Mouse (Mus musculus) liver (tissue): ENCODE data around the gene Cand2.

Source experiments
- DNase-seq: peaks from one replicate; pipeline ENCODE4 v3.0.0-alpha.2; 2020; ENCODE audit warnings: mixed read lengths

Cand2 gene

GRCm38 (mm10) chr6:115774501-115774921 is at the start of gene Cand2:
TSS of gene Cand2 (plus strand) at chr6:115774538.
- DNase-seq = peak; percentile 74

- peak; percentile 77 for DNase-seq
Measured at GRCm38 (mm10) chr6:115727108-115727507, 47.2 kb upstream of the Cand2 start.

- no peak for DNase-seq
Measured at GRCm38 (mm10) chr6:115727570-115727969, 46.8 kb upstream of the Cand2 start.

- DNase-seq = no peak
Measured at GRCm38 (mm10) chr6:115730560-115731342, 43.6 kb upstream of the Cand2 start.

- no peak for DNase-seq
Measured at GRCm38 (mm10) chr6:115732341-115732928, 41.9 kb upstream of the Cand2 start.

- DNase-seq = peak; percentile 49
Measured at GRCm38 (mm10) chr6:115734909-115735308, 39.4 kb upstream of the Cand2 start.

GRCm38 (mm10) chr6:115739056-115739455 is 35.3 kb upstream of the Cand2 start:
- DNase-seq = no peak

- DNase-seq = peak; percentile 86
Measured at GRCm38 (mm10) chr6:115743569-115743968, 30.8 kb upstream of the Cand2 start.

- no peak for DNase-seq
Measured at GRCm38 (mm10) chr6:115746326-115746725, 28.0 kb upstream of the Cand2 start.

- DNase-seq = peak; percentile 70
Measured at GRCm38 (mm10) chr6:115755536-115755935, 18.8 kb upstream of the Cand2 start.

- peak; percentile 86 for DNase-seq
Measured at GRCm38 (mm10) chr6:115758981-115759435, 15.3 kb upstream of the Cand2 start.

- peak; percentile 38 for DNase-seq
Measured at GRCm38 (mm10) chr6:115759461-115759860, 14.9 kb upstream of the Cand2 start.

- no peak for DNase-seq
Measured at GRCm38 (mm10) chr6:115760137-115760536, 14.2 kb upstream of the Cand2 start.

- DNase-seq = no peak
Measured at GRCm38 (mm10) chr6:115760982-115761381, 13.4 kb upstream of the Cand2 start.

- peak; percentile 46 for DNase-seq
Measured at GRCm38 (mm10) chr6:115761995-115762756, 12.2 kb upstream of the Cand2 start, which contains the start of gene Tmem40. TSS of gene Tmem40 (minus strand) at chr6:115762410.

- DNase-seq = peak; percentile 66
Measured at GRCm38 (mm10) chr6:115764179-115764578, 10.2 kb upstream of the Cand2 start.

GRCm38 (mm10) chr6:115767357-115767756 is 7.0 kb upstream of the Cand2 start:
- peak; percentile 19 for DNase-seq

- DNase-seq = peak; percentile 23
Measured at GRCm38 (mm10) chr6:115768207-115768606, 6.1 kb upstream of the Cand2 start.

GRCm38 (mm10) chr6:115770059-115770670 is 4.2 kb upstream of the Cand2 start:
- no peak for DNase-seq

- DNase-seq = no peak
Measured at GRCm38 (mm10) chr6:115770852-115771251, 3.5 kb upstream of the Cand2 start.

GRCm38 (mm10) chr6:115772201-115772600 is 2.1 kb upstream of the Cand2 start:
- DNase-seq = no peak

GRCm38 (mm10) chr6:115772604-115773003 is 1.7 kb upstream of the Cand2 start:
- DNase-seq = no peak

- peak; percentile 59 for DNase-seq
Measured at GRCm38 (mm10) chr6:115773966-115774413, 348 bp upstream of the Cand2 start.
